Mouse (Mus musculus): Measurements from ENCODE around the gene Rnf166. TPM values are rescaled to one million over a fixed set of nuclear protein-coding genes. Genes with fewer than 3 reads are reported as not detected.

Rnf166 gene
- polyA plus RNA-seq, 1 experiment from 2014 or later, result 37.9 TPM

- H3K9ac ChIP-seq, result no peak overlapping the region
- peaks cover 30% of the 10 kb centered on the region for H3K36me3 ChIP-seq
- no peak overlapping the region for H3K4me3 ChIP-seq
- H3K4me2 ChIP-seq, result no peak overlapping the region
- H3K27me3 ChIP-seq, result no peaks in the 10 kb centered on the region
- no peaks in the 10 kb centered on the region for H3K4me1 ChIP-seq (replicated peaks)
- H3K27ac ChIP-seq (replicated peaks), result no peak overlapping the region
- H3K9me3 ChIP-seq, result no peaks in the 10 kb centered on the region
- 64% methylated on average over 9 of the region's 9 CpGs for WGBS
- ATAC-seq (ENCODE audit: low FRiP score, low read depth), result no peak
Measured at GRCm38 (mm10) chr8:122419881-122420555, 55.8 kb downstream of the Rnf166 start.

Small RNA genes within 50 kb of the gene (microRNA-seq; reads per million reads assigned to microRNA genes)
- gene Gm24366, result not detected

Other genes with a start within 250 kb of the Rnf166 start
- 1.4 and 2.3 TPM in 2 replicates for gene Zfpm1, start 193.9 kb downstream of the Rnf166 start, polyA plus RNA-seq (2015; fragmentation: Nextera tagmentation; extraction: Ambion mirVana)
- gene Trhr2, start 115.3 kb downstream of the Rnf166 start, polyA plus RNA-seq (2015; fragmentation: Nextera tagmentation; extraction: Ambion mirVana), result 0.10 and 0.28 TPM in 2 replicates
- 35.5 and 38.1 TPM in 2 replicates for gene Zc3h18, start 99.5 kb downstream of the Rnf166 start, polyA plus RNA-seq (2015; fragmentation: Nextera tagmentation; extraction: Ambion mirVana)
- not detected in 2 replicates for gene Il17c, start 54.0 kb downstream of the Rnf166 start, polyA plus RNA-seq (2015; fragmentation: Nextera tagmentation; extraction: Ambion mirVana)
- gene Cyba, start 43.1 kb downstream of the Rnf166 start, polyA plus RNA-seq (2015; fragmentation: Nextera tagmentation; extraction: Ambion mirVana), result 39.1 and 46.0 TPM in 2 replicates
- 70.0 and 70.1 TPM in 2 replicates for gene Mvd, start 32.6 kb downstream of the Rnf166 start, polyA plus RNA-seq (2015; fragmentation: Nextera tagmentation; extraction: Ambion mirVana)
- not detected in 2 replicates for gene Snai3, start 15.3 kb downstream of the Rnf166 start, polyA plus RNA-seq (2015; fragmentation: Nextera tagmentation; extraction: Ambion mirVana)
- gene Ctu2, start 79 bp upstream of the Rnf166 start, polyA plus RNA-seq (2015; fragmentation: Nextera tagmentation; extraction: Ambion mirVana), result 78.3 and 80.7 TPM in 2 replicates
- gene Piezo1, start 75.3 kb upstream of the Rnf166 start, polyA plus RNA-seq (2015; fragmentation: Nextera tagmentation; extraction: Ambion mirVana), result 2.2 and 2.8 TPM in 2 replicates
- gene Cdt1, start 92.0 kb upstream of the Rnf166 start, polyA plus RNA-seq (2015; fragmentation: Nextera tagmentation; extraction: Ambion mirVana), result 10.6 and 11.5 TPM in 2 replicates
- gene Aprt, start 100.8 kb upstream of the Rnf166 start, polyA plus RNA-seq (2015; fragmentation: Nextera tagmentation; extraction: Ambion mirVana), result 170 and 179 TPM in 2 replicates
- 6.8 and 8.1 TPM in 2 replicates for gene Galns, start 135.4 kb upstream of the Rnf166 start, polyA plus RNA-seq (2015; fragmentation: Nextera tagmentation; extraction: Ambion mirVana)
- gene Trappc2l, start 135.6 kb upstream of the Rnf166 start, polyA plus RNA-seq (2015; fragmentation: Nextera tagmentation; extraction: Ambion mirVana), result 109 and 112 TPM in 2 replicates
- not detected in 2 replicates for gene Pabpn1l, start 146.7 kb upstream of the Rnf166 start, polyA plus RNA-seq (2015; fragmentation: Nextera tagmentation; extraction: Ambion mirVana)
- gene Cbfa2t3, start 223.0 kb upstream of the Rnf166 start, polyA plus RNA-seq (2015; fragmentation: Nextera tagmentation; extraction: Ambion mirVana), result 19.1 and 21.2 TPM in 2 replicates

Measured in hindbrain, embryonic 15.5 days (tissue).